Mouse (Mus musculus) neural tube, embryonic 13.5 days (tissue): Measurements from ENCODE around the gene Snorc. TPM values are rescaled to one million over a fixed set of nuclear protein-coding genes. Genes with fewer than 3 reads are reported as not detected.

ENCODE experiments used
- ATAC-seq: fragments of 200-750 bp; cut with Nextera tagmentation; 2 replicates; pipeline ENCODE4 v1.8.0; 2017; ENCODE audit warnings: low read depth, mild to moderate bottlenecking, moderate TSS enrichment, moderate library complexity
- H3K27ac ChIP-seq: fragments of 300-500 bp; sonication (generic); replicated peaks from 2 replicates; pipeline ENCODE4 v1.5.1; 2015; ENCODE audit warnings: moderate library complexity, mild to moderate bottlenecking, inconsistent platforms
- H3K27me3 ChIP-seq: fragments of 300-500 bp; sonication (generic); 2 replicates; pipeline ENCODE4 v1.6.1; 2015; ENCODE audit warnings: mild to moderate bottlenecking, inconsistent platforms
- H3K36me3 ChIP-seq: fragments of 300-500 bp; sonication (generic); 2 replicates; pipeline ENCODE4 v1.6.1; 2015; ENCODE audit warnings: mild to moderate bottlenecking, inconsistent platforms
- H3K4me1 ChIP-seq: fragments of 300-500 bp; sonication (generic); replicated peaks from 2 replicates; pipeline ENCODE4 v1.6.1; 2015; ENCODE audit warnings: inconsistent platforms
- H3K4me2 ChIP-seq: fragments of 300-500 bp; sonication (generic); 2 replicates; pipeline ENCODE4 v1.6.1; 2015; ENCODE audit warnings: inconsistent platforms, mild to moderate bottlenecking, moderate library complexity
- H3K4me3 ChIP-seq: fragments of 300-500 bp; sonication (generic); 2 replicates; pipeline ENCODE4 v1.5.1; 2015; ENCODE audit warnings: mild to moderate bottlenecking, inconsistent platforms
- H3K9ac ChIP-seq: fragments of 300-500 bp; sonication (generic); 2 replicates; pipeline ENCODE4 v1.6.1; 2015; ENCODE audit warnings: moderate library complexity, mild to moderate bottlenecking, inconsistent platforms
- H3K9me3 ChIP-seq: fragments of 300-500 bp; sonication (generic); 2 replicates; pipeline ENCODE4 v1.6.1; 2016; ENCODE audit warnings: inconsistent platforms
- WGBS: fragments of 180-500 bp; shearing (Covaris S2); methylation state at CpG from one replicate; pipeline ENCODE4 v1.1.7; 2015; 5-methylcytosine and 5-hydroxymethylcytosine counted together
- polyA plus RNA-seq: library from polyadenylated mRNA; unstranded; fragments of >200 nt; fragmentation: Nextera tagmentation; extraction: Ambion mirVana; gene quantifications from 2 replicates; pipeline ENCODE4 v1.2.1, GENCODE M21; 2015

Gene Snorc
- polyA plus RNA-seq, 1 experiment from 2014 or later, result 1.4 TPM

DNA sequence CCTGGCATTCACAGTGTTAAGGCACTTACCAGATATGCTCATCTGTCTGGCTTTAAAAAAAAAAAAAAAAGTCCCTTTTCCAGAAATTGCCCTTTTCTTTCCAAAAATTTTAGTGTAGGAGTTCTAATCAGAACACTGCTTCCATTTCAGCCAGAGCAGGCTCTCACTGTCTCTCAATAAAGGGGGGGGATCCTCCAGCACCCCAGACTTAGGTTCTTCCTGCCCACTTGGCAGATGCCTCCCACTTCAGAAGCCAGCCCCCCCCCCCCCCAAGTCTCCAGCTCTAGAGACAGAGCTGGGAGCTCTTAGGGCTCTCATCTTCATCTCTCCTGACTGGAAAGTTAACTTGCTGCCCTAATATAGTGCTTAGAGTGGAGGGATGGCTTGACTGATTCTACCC lies 50.4 kb downstream of the Snorc start:
- Histone ChIP-seq H3K27me3 (no peaks in the 10 kb centered on the region), H3K4me1 (no peaks in the 10 kb centered on the region), H3K9ac (no peak overlapping the region), H3K4me3 (no peak overlapping the region), H3K36me3 (no peaks in the 10 kb centered on the region), H3K4me2 (no peak overlapping the region), H3K27ac (no peak overlapping the region), H3K9me3 (no peaks in the 10 kb centered on the region)
- ATAC-seq, result no peak

DNA sequence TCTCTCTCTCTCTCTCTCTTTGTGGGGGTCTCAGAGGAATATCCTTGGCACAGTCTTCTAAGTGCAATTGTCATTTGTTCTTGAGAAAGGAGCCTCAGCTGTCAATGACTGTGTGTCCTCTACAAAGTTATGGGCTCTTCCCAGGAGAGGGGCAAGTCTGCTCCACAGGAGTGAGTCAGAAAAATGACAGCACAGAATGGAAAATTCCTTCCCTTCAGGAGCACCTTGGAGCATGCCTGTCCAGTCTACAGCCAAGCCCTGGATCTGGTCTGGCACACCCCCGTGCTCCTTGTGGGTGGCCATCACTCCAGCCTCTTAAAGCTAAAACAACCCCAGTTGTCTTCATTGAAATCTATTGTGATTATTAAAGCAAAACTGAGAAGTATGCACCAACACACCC lies 51.5 kb downstream of the Snorc start:
- no peaks in the 10 kb centered on the region for H3K4me1 ChIP-seq
- no peaks in the 10 kb centered on the region for H3K36me3 ChIP-seq
- WGBS, result 72% methylated on average over 1 of the region's 1 CpGs
- ATAC-seq, result no peak
- no peak overlapping the region for H3K27ac ChIP-seq
- no peak overlapping the region for H3K9ac ChIP-seq
- no peaks in the 10 kb centered on the region for H3K9me3 ChIP-seq
- H3K27me3 ChIP-seq, result no peaks in the 10 kb centered on the region
- H3K4me3 ChIP-seq, result no peak overlapping the region
- no peak overlapping the region for H3K4me2 ChIP-seq

DNA sequence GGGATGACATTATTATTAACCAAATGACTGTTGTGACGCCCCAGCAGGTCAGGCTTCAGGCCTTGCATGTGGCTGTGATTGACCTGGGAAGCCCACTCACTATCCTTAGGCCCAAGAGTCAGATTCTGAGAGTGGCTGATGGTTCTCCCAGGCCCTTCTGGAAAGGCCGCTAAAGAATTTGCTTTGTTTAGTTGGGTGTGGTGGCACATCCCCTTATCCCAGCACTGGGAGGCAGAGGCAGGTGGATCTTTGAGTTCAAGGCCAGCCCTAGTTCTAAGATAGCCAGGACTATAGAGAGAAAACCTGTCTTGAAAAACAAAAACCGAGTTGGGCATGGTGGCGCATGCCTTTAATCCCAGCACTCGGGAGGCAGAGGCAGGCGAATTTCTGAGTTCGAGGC lies 55.0 kb downstream of the Snorc start:
- no peak overlapping the region for H3K27ac ChIP-seq
- no peak overlapping the region for H3K4me3 ChIP-seq
- H3K4me2 ChIP-seq, result no peak overlapping the region
- 90% methylated on average over 7 of the region's 7 CpGs for WGBS
- H3K4me1 ChIP-seq, result no peaks in the 10 kb centered on the region
- no peak overlapping the region for H3K9ac ChIP-seq
- no peaks in the 10 kb centered on the region for H3K9me3 ChIP-seq
- no peak for ATAC-seq
- no peaks in the 10 kb centered on the region for H3K36me3 ChIP-seq
- H3K27me3 ChIP-seq, result no peaks in the 10 kb centered on the region

Other genes with a start within 250 kb of the Snorc start
- gene Efhd1, start 205.9 kb upstream of the Snorc start, polyA plus RNA-seq, result 1.2 and 1.9 TPM in 2 replicates
- gene Gigyf2, start 143.3 kb upstream of the Snorc start, polyA plus RNA-seq, result 69.4 and 73.3 TPM in 2 replicates
- 0.70 and 5.3 TPM in 2 replicates for gene Kcnj13, start 75.5 kb upstream of the Snorc start, polyA plus RNA-seq
- gene Neu2, start 39.6 kb downstream of the Snorc start, polyA plus RNA-seq, result 0.24 TPM in 1 of 2 replicates, not detected in the other
- 8.4 and 8.9 TPM in 2 replicates for gene Ngef, start 103.6 kb downstream of the Snorc start, polyA plus RNA-seq
- 3.6 and 7.0 TPM in 2 replicates for gene Inpp5d, start 150.0 kb downstream of the Snorc start, polyA plus RNA-seq